Mouse (Mus musculus) megakaryocyte-erythroid progenitor cell, adult 5-6 weeks (primary cell): ENCODE measurements around the gene Txndc8. TPM values are rescaled to one million over a fixed set of nuclear protein-coding genes. Genes with fewer than 3 reads are reported as not detected.
A peak's percentile ranks its signal among the peaks of the same experiment; 100 is the strongest.

ENCODE experiments used
- ATAC-seq: replicated peaks from 2 replicates; pipeline ENCODE4 v1.8.0; 2016; ENCODE audit warnings: mild to moderate bottlenecking, inconsistent platforms; ENCODE audit not compliant: severe bottlenecking, poor library complexity, low FRiP score, low TSS enrichment
- total RNA-seq, 2 experiments: library from RNA; stranded (forward) in 1 of 2; stranded (reverse) in 1 of 2; fragments of 200-1000, 215-1000 nt in 1 of 2; fragments of >200 nt in 1 of 2; fragmentation: Nextera tagmentation in 1 of 2; gene quantifications; 2 replicates each; pipeline ENCODE4 v1.2.3; 2014 to 2017

The Txndc8 gene
- total RNA-seq, 2 experiments from 2014 or later: not detected

GRCm38 (mm10) chr4:57957200-57958085, 51.5 kb downstream of the Txndc8 start:
- no peak for ATAC-seq

- ATAC-seq: peak; percentile 86
These were observed 52.6 kb downstream of the Txndc8 start, which contains the start of gene Txn1 for GRCm38 (mm10) chr4:57956029-57956960. TSS of gene Txn1 (minus strand) at chr4:57956411.

- ATAC-seq: peak; percentile 35
These were observed 53.4 kb downstream of the Txndc8 start for GRCm38 (mm10) chr4:57955544-57955958.

GRCm38 (mm10) chr4:57954991-57955390, 53.9 kb downstream of the Txndc8 start:
- no peak for ATAC-seq

- ATAC-seq: no peak
These were observed 54.3 kb downstream of the Txndc8 start for GRCm38 (mm10) chr4:57954580-57954979.

GRCm38 (mm10) chr4:57953796-57954195, 55.1 kb downstream of the Txndc8 start:
- no peak for ATAC-seq

- ATAC-seq: no peak
These were observed 56.0 kb downstream of the Txndc8 start for GRCm38 (mm10) chr4:57952891-57953290.

GRCm38 (mm10) chr4:57952416-57952815, 56.5 kb downstream of the Txndc8 start:
- ATAC-seq: no peak

GRCm38 (mm10) chr4:57949866-57950265, 59.1 kb downstream of the Txndc8 start:
- no peak for ATAC-seq

- no peak for ATAC-seq
These were observed 61.4 kb downstream of the Txndc8 start for GRCm38 (mm10) chr4:57947476-57947875.

- ATAC-seq: no peak
These were observed 61.9 kb downstream of the Txndc8 start for GRCm38 (mm10) chr4:57947036-57947435.

GRCm38 (mm10) chr4:57942892-57943291, 66.0 kb downstream of the Txndc8 start:
- ATAC-seq: no peak

- ATAC-seq: no peak
These were observed 68.3 kb downstream of the Txndc8 start for GRCm38 (mm10) chr4:57940631-57941030.

- ATAC-seq: no peak
These were observed 71.6 kb downstream of the Txndc8 start for GRCm38 (mm10) chr4:57937292-57937691.

- ATAC-seq: no peak
These were observed 74.7 kb downstream of the Txndc8 start for GRCm38 (mm10) chr4:57934181-57934580.

Other genes with a start within 250 kb of the Txndc8 start
- 1.1 TPM in 1 of 2 replicates, not detected in the other for gene D630039A03Rik, start 92.8 kb downstream of the Txndc8 start, total RNA-seq (2014; fragmentation: Nextera tagmentation)
- gene D630039A03Rik, start 92.8 kb downstream of the Txndc8 start, total RNA-seq (2017): not detected in 2 replicates
- gene Txn1, start 52.7 kb downstream of the Txndc8 start, total RNA-seq (2014; fragmentation: Nextera tagmentation): 312 and 352 TPM in 2 replicates
- gene Txn1, start 52.7 kb downstream of the Txndc8 start, total RNA-seq (2017): 194 and 197 TPM in 2 replicates
- not detected in 2 replicates for gene Svep1, start 197.7 kb upstream of the Txndc8 start, total RNA-seq (2014; fragmentation: Nextera tagmentation)
- gene Svep1, start 197.7 kb upstream of the Txndc8 start, total RNA-seq (2017): not detected in 2 replicates